Mouse (Mus musculus): ENCODE measurements around the gene P2rx7.

GRCm38 (mm10) chr5:122677983-122678382, 34.3 kb downstream of the P2rx7 start:
- TF ChIP-seq POLR2A (IDR thresholded peaks at IDR 0.05; ENCODE audit: borderline replicate concordance, extremely low read depth, low read depth, low read length): no peak
- TF ChIP-seq CTCF (IDR thresholded peaks at IDR 0.05; ENCODE audit: insufficient read depth, low read length): no peak
